Mouse (Mus musculus) forebrain, postnatal 0 days (tissue): ENCODE measurements around the gene Sulf2. TPM values are rescaled to one million over a fixed set of nuclear protein-coding genes. Genes with fewer than 3 reads are reported as not detected.

ENCODE experiments used
- ATAC-seq: fragments of 200-750 bp; cut with Nextera tagmentation; 2 replicates; pipeline ENCODE4 v1.8.0; 2017; ENCODE audit warnings: mild to moderate bottlenecking, moderate library complexity
- DNase-seq: peaks from one replicate; pipeline ENCODE4 v3.0.0-alpha.2; 2015
- H3K27ac ChIP-seq: fragments of 300-500 bp; sonication (generic); 2 replicates; pipeline ENCODE4 v1.5.1; 2014; ENCODE audit warnings: low read depth, mild to moderate bottlenecking, antibody characterized with exemption, low read length, moderate library complexity, mixed read lengths
- H3K27me3 ChIP-seq: fragments of 300-500 bp; sonication (generic); 2 replicates; pipeline ENCODE4 v1.6.1; 2014; ENCODE audit warnings: mild to moderate bottlenecking, low read length, mixed read lengths; ENCODE audit not compliant: insufficient read depth
- H3K36me3 ChIP-seq: fragments of 300-500 bp; sonication (generic); 2 replicates; pipeline ENCODE4 v1.6.1; 2014; ENCODE audit warnings: mild to moderate bottlenecking, moderate library complexity; ENCODE audit not compliant: insufficient read depth
- H3K4me1 ChIP-seq: fragments of 300-500 bp; sonication (generic); 2 replicates; pipeline ENCODE4 v1.6.1; 2014; ENCODE audit warnings: antibody characterized with exemption; ENCODE audit not compliant: insufficient read depth
- H3K4me2 ChIP-seq: fragments of 300-500 bp; sonication (generic); 2 replicates; pipeline ENCODE4 v1.6.1; 2014; ENCODE audit warnings: low read depth, mild to moderate bottlenecking, moderate library complexity
- H3K4me3 ChIP-seq: fragments of 300-500 bp; sonication (generic); 2 replicates; pipeline ENCODE4 v1.5.1; 2014; ENCODE audit warnings: low read depth, low read length, mixed read lengths
- H3K9ac ChIP-seq: fragments of 300-500 bp; sonication (generic); 2 replicates; pipeline ENCODE4 v1.6.1; 2014; ENCODE audit warnings: mild to moderate bottlenecking
- H3K9me3 ChIP-seq: fragments of 300-500 bp; sonication (generic); 2 replicates; pipeline ENCODE4 v1.6.1; 2016; ENCODE audit warnings: low read length
- CTCF ChIP-seq: sonication (generic); IDR thresholded peaks from 2 replicates; pipeline ENCODE4 v1.5.1; 2016; ENCODE audit warnings: antibody characterized with exemption, control low read depth, low read depth
- WGBS: fragments of 180-500 bp; shearing (Covaris S2); extraction: QIAGEN DNeasy Blood & Tissue Kit; methylation state at CpG from one replicate; pipeline ENCODE4 v1.1.7; 2014; 5-methylcytosine and 5-hydroxymethylcytosine counted together
- polyA plus RNA-seq: library from polyadenylated mRNA; unstranded; fragments of >200 nt; fragmentation: Nextera tagmentation; extraction: Ambion mirVana; gene quantifications from 2 replicates; pipeline ENCODE4 v1.2.1, GENCODE M21; 2015
- total RNA-seq: library from RNA; depleted of rRNA; stranded (reverse); fragments of >200 nt; gene quantifications from 2 replicates; pipeline ENCODE4 v1.2.3, GENCODE M21; 2014

Sulf2 gene
- total and polyA plus RNA-seq, 2 experiments from 2014 or later, result 67.5 to 95.6 TPM

DNA sequence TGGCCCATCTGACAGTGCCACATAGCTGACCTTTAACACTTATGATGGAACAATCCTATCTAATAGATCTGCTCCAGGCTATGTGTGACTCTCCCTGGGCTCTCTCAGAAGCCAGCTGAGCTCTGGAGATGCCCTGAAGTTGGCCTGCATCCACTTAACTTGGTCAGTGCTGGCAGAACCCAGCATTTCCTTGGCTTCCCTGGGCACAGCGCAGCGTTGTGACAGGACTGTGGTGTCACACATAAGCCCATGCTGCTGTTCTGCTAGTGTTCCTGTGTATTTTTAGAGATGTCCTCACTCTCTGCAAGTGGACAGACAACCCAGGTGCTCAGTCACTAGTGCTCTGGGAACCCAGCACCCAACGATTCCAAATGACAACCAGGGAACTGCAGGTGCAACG is 26.7 kb downstream of the Sulf2 start:
- H3K9me3 ChIP-seq, result no peaks in the 10 kb centered on the region

DNA sequence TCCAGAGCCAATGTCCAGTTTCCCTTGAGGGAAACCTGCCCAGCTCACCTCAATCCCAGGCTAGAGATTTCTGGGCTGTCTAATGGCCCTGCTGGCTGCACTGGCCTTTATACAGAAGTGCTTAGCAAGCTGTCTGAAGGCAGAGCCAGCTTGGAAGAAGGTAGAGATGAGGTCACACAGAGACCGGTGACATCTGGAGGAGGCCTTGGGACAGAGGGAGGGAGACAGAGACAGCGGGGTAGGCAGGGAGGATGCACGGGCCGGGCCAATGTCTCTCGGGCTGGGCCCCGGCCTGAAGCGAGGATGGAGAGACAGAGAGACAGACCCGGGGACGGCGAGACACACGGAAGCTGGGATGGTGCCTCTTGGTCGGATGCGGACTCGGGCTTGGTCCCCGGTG is 27.4 kb downstream of the Sulf2 start:
- ATAC-seq, result no peak
- WGBS, result 94% methylated on average over 15 of the region's 15 CpGs

More for the DNA sequence above, 26.7 kb downstream of the Sulf2 start:
- no peak for DNase-seq
- Histone ChIP-seq H3K4me1 (no peaks in the 10 kb centered on the region), H3K9ac (no peak overlapping the region), H3K27me3 (no peaks in the 10 kb centered on the region), H3K36me3 (0 out of 2 replicates have a peak, but pooled peaks cover 11% of the 10 kb centered on the region), H3K4me2 (no peak overlapping the region), H3K4me3 (no peak overlapping the region), H3K27ac (no peak overlapping the region)
- 95% methylated on average over 4 of the region's 4 CpGs for WGBS
- no peak for ATAC-seq
- TF ChIP-seq CTCF, result no peak

DNA sequence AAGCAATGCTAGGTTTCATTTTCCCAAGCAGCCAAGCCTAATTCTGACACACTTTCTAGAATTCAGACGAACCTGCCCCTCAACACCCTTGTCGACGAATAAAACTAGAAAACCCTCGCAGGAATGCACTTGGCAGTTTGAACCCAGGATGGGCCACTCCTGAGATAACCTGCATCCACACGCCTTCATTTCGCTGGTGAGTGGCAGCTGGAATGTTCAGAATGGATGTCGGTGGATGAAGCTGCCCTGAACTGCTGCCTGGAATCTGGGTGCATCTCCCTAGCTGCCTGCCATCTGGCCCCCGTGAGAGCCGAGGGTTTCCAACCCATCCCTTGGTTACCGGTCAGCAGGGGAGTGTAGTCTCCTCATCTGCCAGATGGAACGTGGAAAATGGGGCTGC is 29.1 kb downstream of the Sulf2 start:
- Histone ChIP-seq H3K27ac (no peak overlapping the region), H3K4me2 (no peak overlapping the region), H3K4me1 (no peaks in the 10 kb centered on the region), H3K9ac (no peak overlapping the region), H3K36me3 (no peaks in the 10 kb centered on the region; the same call in 1 of the 2 replicates), H3K9me3 (no peaks in the 10 kb centered on the region), H3K4me3 (no peak overlapping the region), H3K27me3 (no peaks in the 10 kb centered on the region)
- DNase-seq (no peak), ATAC-seq (no peak)
- 92% methylated on average over 11 of the region's 11 CpGs for WGBS
- no peak for TF ChIP-seq CTCF

More for the DNA sequence above, 27.4 kb downstream of the Sulf2 start:
- no peaks in the 10 kb centered on the region for H3K9me3 ChIP-seq
- H3K27me3 ChIP-seq, result no peaks in the 10 kb centered on the region
- H3K4me2 ChIP-seq, result no peak overlapping the region
- no peaks in the 10 kb centered on the region for H3K4me1 ChIP-seq
- 0 out of 2 replicates have a peak, but pooled peaks cover 11% of the 10 kb centered on the region for H3K36me3 ChIP-seq
- H3K27ac ChIP-seq, result no peak overlapping the region
- TF ChIP-seq CTCF, result no peak
- no peak overlapping the region for H3K4me3 ChIP-seq
- H3K9ac ChIP-seq, result no peak overlapping the region
- DNase-seq, result no peak

DNA sequence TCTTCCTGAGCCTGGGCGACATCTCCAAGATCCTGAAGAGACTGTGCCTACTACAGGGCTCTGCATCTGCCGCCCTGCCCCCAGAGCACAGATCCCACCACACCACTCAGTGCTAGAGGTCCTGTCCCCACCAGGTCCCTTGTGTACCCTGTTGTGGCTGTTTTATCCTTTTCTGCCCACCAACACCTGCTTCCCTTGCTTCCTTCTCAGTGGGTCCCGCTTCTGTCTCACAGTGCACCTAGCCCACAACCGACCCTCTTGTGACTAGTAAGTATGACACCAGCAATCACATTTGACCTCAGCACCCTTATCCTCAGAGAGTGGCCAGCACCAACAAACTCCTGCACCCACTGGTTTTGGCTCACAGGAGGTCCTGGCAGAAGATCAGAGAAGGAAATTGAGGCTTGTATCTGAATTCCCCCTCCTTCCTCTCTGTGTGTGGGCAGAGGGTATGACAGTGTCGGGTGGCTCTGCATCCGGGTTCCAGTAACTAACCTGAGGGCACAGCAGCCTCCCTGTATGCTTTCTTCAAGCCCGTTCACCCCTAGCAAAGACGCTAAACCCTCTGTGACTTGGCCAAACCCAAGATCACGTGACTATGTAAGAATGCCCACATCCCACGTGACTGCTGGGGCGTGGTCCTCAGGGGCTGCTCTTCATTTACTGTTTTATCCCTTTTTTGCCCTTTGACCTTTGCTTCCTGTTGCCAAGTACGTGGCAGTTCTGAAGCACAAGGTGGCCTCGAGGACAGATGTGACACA is 29.8 kb downstream of the Sulf2 start:
- Histone ChIP-seq H3K4me2 (no peak overlapping the region), H3K9me3 (no peaks in the 10 kb centered on the region), H3K4me1 (no peaks in the 10 kb centered on the region), H3K4me3 (no peak overlapping the region), H3K27ac (no peak overlapping the region), H3K27me3 (no peaks in the 10 kb centered on the region), H3K36me3 (no peaks in the 10 kb centered on the region; the same call in 1 of the 2 replicates), H3K9ac (no peak overlapping the region)
- DNase-seq, result no peak
- WGBS, result 80% methylated on average over 13 of the region's 13 CpGs
- ATAC-seq, result no peak
- TF ChIP-seq CTCF, result no peak

DNA sequence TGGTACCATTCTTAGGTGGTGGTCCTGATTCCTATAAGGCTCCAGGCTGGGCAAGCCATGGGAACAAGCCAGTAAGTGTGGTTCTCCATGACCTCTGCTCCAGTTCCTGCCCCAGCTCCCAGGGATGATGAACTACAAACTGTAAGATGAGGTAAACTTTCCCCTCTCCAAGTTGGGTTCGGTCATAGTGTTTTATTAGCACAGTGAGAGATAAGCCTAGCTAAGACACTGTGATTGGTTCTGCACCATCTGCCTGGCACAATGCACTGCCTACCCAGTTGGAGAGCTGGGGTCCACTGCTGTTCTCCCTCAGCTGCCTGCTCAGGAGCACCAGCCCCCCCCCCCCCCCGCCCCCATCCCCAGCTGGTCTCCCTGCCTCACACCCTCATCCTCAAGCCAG is 30.4 kb downstream of the Sulf2 start:
- no peak for ATAC-seq
- Histone ChIP-seq H3K4me1 (no peaks in the 10 kb centered on the region), H3K9ac (no peak overlapping the region), H3K4me2 (no peak overlapping the region), H3K27me3 (no peaks in the 10 kb centered on the region), H3K27ac (no peak overlapping the region), H3K36me3 (no peaks in the 10 kb centered on the region; the same call in 1 of the 2 replicates), H3K4me3 (no peak overlapping the region), H3K9me3 (no peaks in the 10 kb centered on the region)
- TF ChIP-seq CTCF, result no peak
- 56% methylated on average over 2 of the region's 2 CpGs for WGBS
- DNase-seq, result no peak

DNA sequence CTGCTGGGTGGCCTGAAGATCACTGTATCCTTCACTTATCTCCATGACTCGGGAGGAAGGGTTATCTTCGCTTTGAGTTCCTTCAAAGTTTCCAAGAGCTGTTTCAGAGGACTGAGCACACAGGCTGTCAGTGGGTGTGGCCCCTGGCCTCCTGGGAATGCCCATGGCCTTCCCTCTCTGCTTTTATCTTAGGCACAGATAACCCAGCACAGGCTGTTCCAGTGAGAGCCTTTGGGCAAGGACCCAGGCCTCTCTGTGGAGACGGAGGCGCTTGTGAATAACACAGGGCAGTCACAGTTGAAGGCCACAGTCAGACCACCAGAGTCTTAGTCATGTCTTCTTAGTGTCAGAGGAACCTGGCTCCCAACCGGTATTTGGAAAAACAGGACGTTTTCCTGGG is 32.7 kb downstream of the Sulf2 start:
- Histone ChIP-seq H3K36me3 (no peaks in the 10 kb centered on the region; the same call in 1 of the 2 replicates), H3K4me1 (no peaks in the 10 kb centered on the region), H3K4me2 (no peak overlapping the region), H3K27me3 (no peaks in the 10 kb centered on the region), H3K27ac (no peak overlapping the region), H3K9ac (no peak overlapping the region), H3K4me3 (no peak overlapping the region), H3K9me3 (no peaks in the 10 kb centered on the region)
- WGBS, result 89% methylated on average over 6 of the region's 6 CpGs
- DNase-seq (no peak), ATAC-seq (no peak)
- no peak for TF ChIP-seq CTCF

DNA sequence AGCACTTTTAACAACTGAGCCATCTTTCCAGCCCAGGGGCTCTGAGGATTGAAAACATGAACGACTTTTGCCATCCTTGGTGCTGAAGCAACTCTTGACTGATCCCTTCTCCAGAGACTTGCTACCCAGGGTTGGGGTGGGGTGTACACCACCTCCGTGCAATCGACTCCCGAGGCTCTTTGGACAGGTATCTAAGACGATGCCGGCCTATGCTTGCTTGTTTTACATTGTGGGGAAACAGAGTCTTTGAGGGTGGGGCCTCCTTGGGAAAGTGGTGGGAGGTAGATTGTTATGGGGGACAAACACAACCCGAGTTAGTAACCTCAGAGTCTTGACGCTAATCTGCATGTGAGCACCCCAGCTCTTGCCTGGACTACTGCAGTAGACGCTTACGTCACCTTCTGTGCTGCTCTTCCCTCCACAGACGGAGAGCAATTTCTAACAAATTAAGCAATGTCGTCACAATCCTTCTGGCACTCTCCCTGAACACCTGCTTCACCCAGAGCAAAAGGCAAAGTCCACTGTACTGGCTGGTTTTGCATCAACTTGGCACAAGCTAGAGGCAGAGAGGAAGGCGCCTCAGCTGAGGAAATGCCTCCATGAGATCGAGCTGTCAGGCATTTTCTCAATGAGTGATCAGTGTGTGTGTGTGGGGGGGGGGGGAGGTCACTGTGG is 33.6 kb downstream of the Sulf2 start:
- no peaks in the 10 kb centered on the region; the same call in 1 of the 2 replicates for H3K36me3 ChIP-seq

More for the DNA sequence above, 33.6 kb downstream of the Sulf2 start:
- Histone ChIP-seq H3K4me2 (no peak overlapping the region), H3K9ac (no peak overlapping the region), H3K27ac (no peak overlapping the region), H3K4me3 (no peak overlapping the region), H3K27me3 (no peaks in the 10 kb centered on the region), H3K4me1 (no peaks in the 10 kb centered on the region), H3K9me3 (no peaks in the 10 kb centered on the region)
- DNase-seq (no peak), ATAC-seq (no peak)
- 78% methylated on average over 14 of the region's 14 CpGs for WGBS
- no peak for TF ChIP-seq CTCF
